In the genomic region with DNA sequence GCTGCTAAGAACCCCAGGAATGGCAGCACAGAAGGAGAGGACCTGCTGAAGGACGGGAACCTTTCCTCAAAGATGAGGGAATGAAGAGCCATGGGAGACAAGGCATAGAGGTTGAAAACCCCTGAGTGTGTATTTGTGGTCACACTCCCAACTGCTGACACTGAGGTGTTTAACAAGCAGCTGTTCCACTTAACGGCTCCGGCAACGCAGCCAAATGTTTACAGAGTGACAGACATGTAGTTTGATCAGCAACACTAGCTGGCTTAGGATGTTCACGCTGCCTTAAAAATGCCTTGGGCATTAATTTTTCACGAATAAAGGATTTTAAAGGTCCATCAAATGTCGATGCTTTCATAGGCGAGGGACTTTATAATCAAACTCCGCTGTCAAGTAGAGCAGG, we compare ENCODE assay signal across 14 mouse cellular contexts.
DNase-seq lines count a peak whose midpoint lies in the region; ATAC-seq and TF ChIP-seq lines count a peak whose summit lies in the region.
"Had no signal": no experiment of that assay in that cellular context is flagged by ENCODE, and none has a peak within 500 bp of the region (broad histone marks: within the 10 kb centered on the region; RNA-seq: fewer than 3 reads in every experiment).

No protein-coding gene starts in this region.

- peak; percentile 38 for DNase-seq in cerebellum, adult 9-10 months
- DNase-seq in cerebellum, postnatal 10 days, result no peak
- DNase-seq in forebrain, postnatal 0 days, result peak; percentile 27
- DNase-seq in midbrain, embryonic 11.5 days (ENCODE audit: low spot score, missing footprints), result no peak
- DNase-seq in brain, embryonic 14.5 days (ENCODE audit: low read depth), result peak; percentile 67
- DNase-seq in left cerebral cortex, postnatal 10 days (ENCODE audit: extremely low spot score in 1 of 2, low spot score in 2 of 2), result no peak
- DNase-seq: adrenal gland, adult 8-10 months; cerebellum, adult 11 months had no signal

- intact Hi-C loops in left cerebral cortex, postnatal 10 days (cut with DNase I), result loop anchor here (2.0 kb wide), 1 partner anchor 262 kb away; no protein-coding TSS in a partner anchor

- H3K4me1 ChIP-seq in forebrain, postnatal 0 days (ENCODE audit: insufficient read depth), result no peaks in the 10 kb centered on the region
- peaks cover 29% of the 10 kb centered on the region for H3K4me1 ChIP-seq in forebrain, embryonic 16.5 days (replicated peaks; ENCODE audit: control insufficient read depth, insufficient read depth, low read length)
- H3K4me1 ChIP-seq in midbrain, embryonic 13.5 days (replicated peaks), result peaks cover 53% of the 10 kb centered on the region
- peaks cover 14% of the 10 kb centered on the region for H3K4me1 ChIP-seq in midbrain, embryonic 11.5 days (ENCODE audit: control insufficient read depth, insufficient read depth, low read length)

- no peak overlapping the region for H3K4me2 ChIP-seq in forebrain, postnatal 0 days (ENCODE audit: low read depth)
- H3K4me2 ChIP-seq in forebrain, embryonic 16.5 days (ENCODE audit: low read length), result no peak overlapping the region
- H3K4me2 ChIP-seq in midbrain, embryonic 13.5 days (replicated peaks), result no peak overlapping the region
- H3K4me2 ChIP-seq in midbrain, embryonic 11.5 days, result no peak overlapping the region
- H3K4me2 ChIP-seq: embryonic facial prominence, embryonic 13.5 days; heart, embryonic 11.5 days had no signal

- no peaks in the 10 kb centered on the region for H3K9me3 ChIP-seq in forebrain, postnatal 0 days (ENCODE audit: low read length)
- H3K9me3 ChIP-seq in forebrain, embryonic 16.5 days (ENCODE audit: control insufficient read depth, low read length), result no peaks in the 10 kb centered on the region
- H3K9me3 ChIP-seq in midbrain, embryonic 13.5 days, result no peaks in the 10 kb centered on the region
- H3K9me3 ChIP-seq in midbrain, embryonic 11.5 days (ENCODE audit: control insufficient read depth, low read length), result no peaks in the 10 kb centered on the region
- H3K9me3 ChIP-seq: embryonic facial prominence, embryonic 13.5 days; hindbrain, embryonic 10.5 days had no signal

- no peaks in the 10 kb centered on the region for H3K27me3 ChIP-seq in forebrain, postnatal 0 days (ENCODE audit: insufficient read depth, low read length)
- H3K27me3 ChIP-seq in forebrain, embryonic 16.5 days (replicated peaks; ENCODE audit: control insufficient read depth, insufficient read depth, low read length), result no peaks in the 10 kb centered on the region
- no peaks in the 10 kb centered on the region for H3K27me3 ChIP-seq in midbrain, embryonic 13.5 days
- no peaks in the 10 kb centered on the region for H3K27me3 ChIP-seq in midbrain, embryonic 11.5 days (ENCODE audit: control insufficient read depth, insufficient read depth, low read length)
- H3K27me3 ChIP-seq: embryonic facial prominence, embryonic 13.5 days had no signal

- H3K9ac ChIP-seq in forebrain, postnatal 0 days, result no peak overlapping the region
- H3K9ac ChIP-seq in forebrain, embryonic 16.5 days (replicated peaks; ENCODE audit: low read depth, low read length), result no peak overlapping the region
- no peak overlapping the region for H3K9ac ChIP-seq in midbrain, embryonic 13.5 days (replicated peaks)
- no peak overlapping the region for H3K9ac ChIP-seq in midbrain, embryonic 11.5 days (ENCODE audit: low read length)

- no peak for ATAC-seq in forebrain, postnatal 0 days
- ATAC-seq in forebrain, embryonic 16.5 days, result no peak
- ATAC-seq in midbrain, embryonic 13.5 days, result no peak
- no peak for ATAC-seq in midbrain, embryonic 11.5 days (ENCODE audit: low FRiP score)

- no peak for TF ChIP-seq CTCF in forebrain, postnatal 0 days (IDR thresholded peaks at IDR 0.05; ENCODE audit: low read depth)
- TF ChIP-seq CTCF in brain, embryonic 14.5 days (IDR thresholded peaks at IDR 0.05; ENCODE audit: borderline replicate concordance, extremely low read depth, insufficient read depth, insufficient read length), result no peak

- 69% methylated on average over 9 of the region's 9 CpGs for WGBS in forebrain, postnatal 0 days
- WGBS in forebrain, embryonic 16.5 days, result 75% methylated on average over 9 of the region's 9 CpGs
- 79% methylated on average over 9 of the region's 9 CpGs for WGBS in midbrain, embryonic 13.5 days
- 91% methylated on average over 9 of the region's 9 CpGs for WGBS in midbrain, embryonic 11.5 days

- no peak overlapping the region for H3K4me3 ChIP-seq in forebrain, postnatal 0 days (ENCODE audit: low read depth, low read length)
- no peak overlapping the region for H3K4me3 ChIP-seq in forebrain, embryonic 16.5 days (replicated peaks; ENCODE audit: low read length)
- H3K4me3 ChIP-seq in midbrain, embryonic 13.5 days (replicated peaks), result no peak overlapping the region
- no peak overlapping the region for H3K4me3 ChIP-seq in midbrain, embryonic 11.5 days (ENCODE audit: low read depth, low read length)
- H3K4me3 ChIP-seq: embryonic facial prominence, embryonic 13.5 days; hindbrain, embryonic 10.5 days had no signal

- H3K36me3 ChIP-seq in forebrain, postnatal 0 days (ENCODE audit: insufficient read depth), result no peaks in the 10 kb centered on the region
- no peaks in the 10 kb centered on the region for H3K36me3 ChIP-seq in forebrain, embryonic 16.5 days (ENCODE audit: control insufficient read depth, insufficient read depth)
- H3K36me3 ChIP-seq in midbrain, embryonic 13.5 days, result no peaks in the 10 kb centered on the region
- H3K36me3 ChIP-seq in midbrain, embryonic 11.5 days (ENCODE audit: control insufficient read depth, insufficient read depth, low read length), result no peaks in the 10 kb centered on the region
- H3K36me3 ChIP-seq: G1E had no signal

- no peak overlapping the region for H3K27ac ChIP-seq in forebrain, postnatal 0 days (ENCODE audit: low read depth, low read length)
- no peak overlapping the region for H3K27ac ChIP-seq in forebrain, embryonic 16.5 days (ENCODE audit: low read length)
- H3K27ac ChIP-seq in midbrain, embryonic 13.5 days, result peak overlapping the region; percentile 41; the same call in 1 of the 2 replicates
- H3K27ac ChIP-seq in midbrain, embryonic 11.5 days (ENCODE audit: low read depth, low read length), result no peak overlapping the region
- H3K27ac ChIP-seq: embryonic facial prominence, embryonic 13.5 days; hindbrain, embryonic 10.5 days had no signal

- no peak for TF ChIP-seq POLR2A in brain, embryonic 14.5 days (IDR thresholded peaks at IDR 0.05; ENCODE audit: borderline replicate concordance, extremely low read depth, insufficient read depth, insufficient read length, poor library complexity, severe bottlenecking)

Comparison
In these comparisons a context has a peak if more than half of its experiments do, and no peak if none do; other contexts are left out.
1. DNase-seq: peak in cerebellum, adult 9-10 months (single experiment), forebrain, postnatal 0 days (single experiment) and brain, embryonic 14.5 days (single experiment); none in cerebellum, postnatal 10 days (0 of 2), midbrain, embryonic 11.5 days (single experiment) and left cerebral cortex, postnatal 10 days (0 of 2).